Mouse (Mus musculus) heart, embryonic 12.5 days (tissue): ENCODE measurements around the gene Lrrc42. TPM values are rescaled to one million over a fixed set of nuclear protein-coding genes. Genes with fewer than 3 reads are reported as not detected.

Source experiments
- ATAC-seq: fragments of 200-750 bp; cut with Nextera tagmentation; 2 replicates; pipeline ENCODE4 v1.8.0; 2017; ENCODE audit warnings: moderate TSS enrichment, moderate library complexity; ENCODE audit not compliant: insufficient number of reproducible peaks, low FRiP score
- H3K27ac ChIP-seq: fragments of 300-500 bp; sonication (generic); 2 replicates; pipeline ENCODE4 v1.5.1; 2016; ENCODE audit warnings: mild to moderate bottlenecking, moderate library complexity; ENCODE audit not compliant: poor library complexity, severe bottlenecking
- H3K27me3 ChIP-seq: fragments of 300-500 bp; sonication (generic); replicated peaks from 2 replicates; pipeline ENCODE4 v1.6.1; 2016; ENCODE audit warnings: mild to moderate bottlenecking, moderate library complexity
- H3K36me3 ChIP-seq: fragments of 300-500 bp; sonication (generic); 2 replicates; pipeline ENCODE4 v1.6.1; 2016; ENCODE audit warnings: mild to moderate bottlenecking, moderate library complexity
- H3K4me1 ChIP-seq: fragments of 300-500 bp; sonication (generic); replicated peaks from 2 replicates; pipeline ENCODE4 v1.6.1; 2016; ENCODE audit warnings: mild to moderate bottlenecking
- H3K4me2 ChIP-seq: fragments of 300-500 bp; sonication (generic); 2 replicates; pipeline ENCODE4 v1.6.1; 2016; ENCODE audit warnings: mild to moderate bottlenecking, moderate library complexity
- H3K4me3 ChIP-seq: fragments of 300-500 bp; sonication (generic); 2 replicates; pipeline ENCODE4 v1.5.1; 2016; ENCODE audit warnings: mild to moderate bottlenecking
- H3K9ac ChIP-seq: fragments of 300-500 bp; sonication (generic); 2 replicates; pipeline ENCODE4 v1.6.1; 2016; ENCODE audit warnings: mild to moderate bottlenecking, moderate library complexity
- H3K9me3 ChIP-seq: fragments of 300-500 bp; sonication (generic); replicated peaks from 2 replicates; pipeline ENCODE4 v1.6.1; 2016; ENCODE audit warnings: mild to moderate bottlenecking, moderate library complexity
- WGBS: fragments of 180-500 bp; shearing (Covaris S2); methylation state at CpG from one replicate; pipeline ENCODE4 v1.1.7; 2016; 5-methylcytosine and 5-hydroxymethylcytosine counted together
- polyA plus RNA-seq: library from polyadenylated mRNA; unstranded; fragments of >200 nt; fragmentation: Nextera tagmentation; extraction: Ambion mirVana; gene quantifications from 2 replicates; pipeline ENCODE4 v1.2.1, GENCODE M21; 2016

Lrrc42 gene
- polyA plus RNA-seq, 1 experiment from 2014 or later, result 60.2 TPM

DNA sequence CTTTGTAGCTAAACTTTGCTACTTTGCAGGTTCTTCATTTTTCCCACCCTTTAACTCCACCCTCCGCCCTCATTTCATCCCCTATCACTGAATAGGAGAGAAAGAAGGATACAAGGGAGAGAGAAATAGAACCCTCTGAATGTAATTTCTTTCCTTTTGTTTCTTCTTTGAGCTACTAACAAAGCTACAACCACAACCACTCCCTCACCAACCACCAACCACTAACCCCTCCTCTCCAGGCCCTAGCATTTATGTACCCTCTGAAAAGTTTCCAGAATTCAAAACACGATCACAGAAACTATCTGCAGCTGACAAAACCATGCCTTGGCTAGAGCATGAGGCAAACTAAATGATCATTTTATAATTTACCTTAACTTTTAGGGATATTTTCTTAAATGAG is 56.9 kb downstream of the Lrrc42 start:
- Histone ChIP-seq H3K9ac (no peak overlapping the region), H3K27me3 (no peaks in the 10 kb centered on the region), H3K4me2 (no peak overlapping the region), H3K27ac (no peak overlapping the region), H3K4me3 (no peak overlapping the region), H3K36me3 (peaks cover 80% of the 10 kb centered on the region), H3K9me3 (no peaks in the 10 kb centered on the region), H3K4me1 (no peaks in the 10 kb centered on the region)
- WGBS, result 92% methylated on average over 2 of the region's 2 CpGs
- ATAC-seq, result no peak

DNA sequence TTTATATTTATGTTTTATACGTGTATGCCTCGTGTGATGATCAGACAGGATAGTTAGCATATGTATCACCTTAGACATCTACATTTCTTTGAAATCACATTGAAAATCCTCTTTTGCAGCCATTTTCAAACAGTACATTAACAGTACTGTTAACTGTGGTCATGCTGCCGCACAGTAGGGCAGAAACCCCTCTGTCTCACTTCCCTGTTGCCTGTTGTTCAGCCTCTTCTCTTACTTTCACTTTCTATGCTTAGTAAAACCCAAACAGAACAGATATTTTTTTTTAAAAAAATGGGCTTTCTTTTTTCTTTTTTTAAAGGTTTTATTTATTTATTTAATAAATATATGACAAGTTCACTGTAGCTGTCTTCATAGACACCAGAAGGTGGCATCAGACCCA is 59.5 kb downstream of the Lrrc42 start:
- 95% methylated on average over 3 of the region's 3 CpGs for WGBS
- Histone ChIP-seq H3K4me2 (no peak overlapping the region), H3K9ac (no peak overlapping the region), H3K4me1 (no peaks in the 10 kb centered on the region), H3K27me3 (no peaks in the 10 kb centered on the region), H3K9me3 (no peaks in the 10 kb centered on the region), H3K36me3 (peaks cover 76% of the 10 kb centered on the region), H3K27ac (no peak overlapping the region), H3K4me3 (no peak overlapping the region)
- ATAC-seq, result no peak

DNA sequence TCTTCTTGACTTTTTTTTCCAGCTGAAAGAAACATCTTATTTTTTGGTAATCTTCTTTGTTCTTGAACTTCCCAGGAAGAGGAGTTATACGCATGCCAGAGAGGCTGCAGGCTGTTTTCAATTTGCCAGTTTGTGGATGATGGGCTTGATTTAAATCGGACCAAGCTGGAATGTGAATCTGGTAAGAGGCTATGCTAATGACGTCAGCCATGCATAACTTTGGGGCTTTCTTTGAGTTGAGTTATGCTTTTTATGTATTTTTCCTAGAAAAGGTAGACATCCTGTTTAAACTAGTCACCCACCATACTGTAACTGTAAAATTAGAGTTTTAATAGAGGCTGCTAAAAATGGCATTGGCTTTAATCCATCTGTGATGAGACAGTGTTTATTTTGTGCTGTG is 67.6 kb downstream of the Lrrc42 start:
- Histone ChIP-seq H3K27me3 (no peaks in the 10 kb centered on the region), H3K36me3 (peaks cover 43% of the 10 kb centered on the region), H3K4me2 (no peak overlapping the region), H3K4me1 (peaks cover 13% of the 10 kb centered on the region), H3K27ac (no peak overlapping the region), H3K9me3 (no peaks in the 10 kb centered on the region), H3K4me3 (no peak overlapping the region), H3K9ac (no peak overlapping the region)
- 78% methylated on average over 3 of the region's 3 CpGs for WGBS
- ATAC-seq, result no peak

Other genes with a start within 250 kb of the Lrrc42 start
- gene Mrpl37, start 186.7 kb downstream of the Lrrc42 start, polyA plus RNA-seq, result 84.4 and 87.0 TPM in 2 replicates
- 4.5 and 5.9 TPM in 2 replicates for gene Cyb5rl, start 186.5 kb downstream of the Lrrc42 start, polyA plus RNA-seq
- gene Cdcp2, start 156.6 kb downstream of the Lrrc42 start, polyA plus RNA-seq, result not detected in 2 replicates
- gene Tmem59, start 75.1 kb downstream of the Lrrc42 start, polyA plus RNA-seq, result 321 and 334 TPM in 2 replicates
- 15.8 and 28.3 TPM in 2 replicates for gene Tceanc2, start 74.4 kb downstream of the Lrrc42 start, polyA plus RNA-seq
- not detected in 2 replicates for gene Ldlrad1, start 44.4 kb downstream of the Lrrc42 start, polyA plus RNA-seq
- 44.4 and 47.1 TPM in 2 replicates for gene Hspb11, start 61 bp upstream of the Lrrc42 start, polyA plus RNA-seq
- not detected in 2 replicates for gene Dio1, start 53.6 kb upstream of the Lrrc42 start, polyA plus RNA-seq
- gene Yipf1, start 60.8 kb upstream of the Lrrc42 start, polyA plus RNA-seq, result 38.0 and 39.5 TPM in 2 replicates
- 32.5 and 34.2 TPM in 2 replicates for gene Ndc1, start 114.3 kb upstream of the Lrrc42 start, polyA plus RNA-seq
- gene Glis1, start 181.1 kb upstream of the Lrrc42 start, polyA plus RNA-seq, result 0.19 and 0.47 TPM in 2 replicates